Mouse (Mus musculus) brain, embryonic 14.5 days (tissue): ENCODE results near the gene Cldn5.

Experiments used
- CTCF ChIP-seq: fragments of 200-500 bp; IDR thresholded peaks from 2 replicates; pipeline ENCODE4 v1.5.1; 2012; ENCODE audit warnings: inconsistent platforms, mild to moderate bottlenecking, moderate library complexity, borderline replicate concordance; ENCODE audit not compliant: insufficient read depth, insufficient read length; ENCODE audit errors: extremely low read depth
- POLR2A ChIP-seq: fragments of 200-500 bp; IDR thresholded peaks from 2 replicates; pipeline ENCODE4 v1.6.1; 2012; ENCODE audit warnings: mild to moderate bottlenecking, inconsistent platforms, borderline replicate concordance; ENCODE audit not compliant: poor library complexity, insufficient read depth, insufficient read length, severe bottlenecking; ENCODE audit errors: extremely low read depth

DNA sequence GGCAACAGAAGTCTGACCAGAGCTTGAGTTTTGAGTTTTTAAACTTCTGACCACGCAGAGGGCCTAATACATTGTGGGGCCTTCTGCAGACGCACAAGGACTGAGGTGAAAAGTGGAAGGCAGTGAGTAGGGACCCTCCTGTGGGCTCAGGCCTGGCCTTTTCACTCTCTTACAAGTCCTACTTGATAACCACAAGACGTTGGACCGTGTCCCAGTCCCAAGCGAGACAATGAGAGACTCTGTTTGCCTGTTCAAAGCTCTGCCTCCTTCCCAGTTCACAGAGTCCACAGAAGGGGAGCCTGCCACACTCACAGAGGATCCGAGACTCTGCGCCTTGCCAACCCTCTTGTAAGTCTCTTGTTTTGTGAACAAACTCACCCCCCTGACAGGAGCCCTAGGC, 20.0 kb downstream of the Cldn5 start:
- TF ChIP-seq CTCF = no peak
- TF ChIP-seq POLR2A = no peak
